Mouse (Mus musculus) retina, embryonic 14.5 days (tissue): Measurements from ENCODE around the gene S1pr3.

Experiments used
- DNase-seq: peaks from one replicate; pipeline ENCODE4 v3.0.0-alpha.2; 2015; ENCODE audit warnings: low spot score

The S1pr3 gene

GRCm38 (mm10) chr13:51408519-51409001, at the start of gene S1pr3:
Gene S1pr3, plus strand, starts transcription at chr13:51408639.
- DNase-seq, result peak; percentile 80

GRCm38 (mm10) chr13:51360441-51360962, 47.9 kb upstream of the S1pr3 start:
- DNase-seq, result no peak

- DNase-seq, result no peak
These were observed 45.0 kb upstream of the S1pr3 start for GRCm38 (mm10) chr13:51363390-51363789.

- DNase-seq, result no peak
These were observed 44.5 kb upstream of the S1pr3 start for GRCm38 (mm10) chr13:51363985-51364384.

- DNase-seq, result no peak
These were observed 43.2 kb upstream of the S1pr3 start for GRCm38 (mm10) chr13:51365191-51365590.

- DNase-seq, result no peak
These were observed 40.1 kb upstream of the S1pr3 start for GRCm38 (mm10) chr13:51368346-51368745.

GRCm38 (mm10) chr13:51369354-51369753, 39.1 kb upstream of the S1pr3 start:
- DNase-seq, result no peak

GRCm38 (mm10) chr13:51373086-51373485, 35.4 kb upstream of the S1pr3 start:
- no peak for DNase-seq

GRCm38 (mm10) chr13:51374026-51374807, 34.2 kb upstream of the S1pr3 start:
- no peak for DNase-seq

- DNase-seq, result peak; percentile 51
These were observed 30.3 kb upstream of the S1pr3 start for GRCm38 (mm10) chr13:51378126-51378525.

GRCm38 (mm10) chr13:51379596-51379995, 28.8 kb upstream of the S1pr3 start:
- DNase-seq, result peak; percentile 41

- no peak for DNase-seq
These were observed 26.9 kb upstream of the S1pr3 start for GRCm38 (mm10) chr13:51381498-51381897.

- DNase-seq, result no peak
These were observed 23.5 kb upstream of the S1pr3 start for GRCm38 (mm10) chr13:51384899-51385298.

GRCm38 (mm10) chr13:51387908-51388307, 20.5 kb upstream of the S1pr3 start:
- DNase-seq, result no peak

- DNase-seq, result no peak
These were observed 18.0 kb upstream of the S1pr3 start for GRCm38 (mm10) chr13:51390398-51390797.

- DNase-seq, result no peak
These were observed 17.0 kb upstream of the S1pr3 start for GRCm38 (mm10) chr13:51391359-51391916.

GRCm38 (mm10) chr13:51392256-51392655, 16.2 kb upstream of the S1pr3 start:
- no peak for DNase-seq

- DNase-seq, result no peak
These were observed 10.6 kb upstream of the S1pr3 start for GRCm38 (mm10) chr13:51397861-51398260.

GRCm38 (mm10) chr13:51399562-51399961, 8.9 kb upstream of the S1pr3 start:
- DNase-seq, result no peak

GRCm38 (mm10) chr13:51400186-51400719, 8.2 kb upstream of the S1pr3 start:
- peak; percentile 13 for DNase-seq

GRCm38 (mm10) chr13:51400736-51401501, 7.5 kb upstream of the S1pr3 start:
- DNase-seq, result peak; percentile 76

- no peak for DNase-seq
These were observed 3.9 kb upstream of the S1pr3 start for GRCm38 (mm10) chr13:51404566-51404965.
